Mouse (Mus musculus): Measurements from ENCODE around the gene Gm20683.

- TF ChIP-seq CTCF (IDR thresholded peaks at IDR 0.05; ENCODE audit: low read depth) (peak; percentile 29), EP300 (IDR thresholded peaks at IDR 0.05; ENCODE audit: low read depth) (no peak; the same call in 1 of the 2 replicates)
Measured at GRCm38 (mm10) chr17:25868601-25869191, 27.1 kb upstream of the Gm20683 start, which contains the start of gene Mcrip2.

Data from heart, postnatal 0 days (tissue).